Mouse (Mus musculus): Measurements from ENCODE around the gene Ccser1. TPM values are rescaled to one million over a fixed set of nuclear protein-coding genes. Genes with fewer than 3 reads are reported as not detected.

Ccser1 gene
- total RNA-seq, 2 experiments from 2014 or later = 47.0 to 49.7 TPM

DNA sequence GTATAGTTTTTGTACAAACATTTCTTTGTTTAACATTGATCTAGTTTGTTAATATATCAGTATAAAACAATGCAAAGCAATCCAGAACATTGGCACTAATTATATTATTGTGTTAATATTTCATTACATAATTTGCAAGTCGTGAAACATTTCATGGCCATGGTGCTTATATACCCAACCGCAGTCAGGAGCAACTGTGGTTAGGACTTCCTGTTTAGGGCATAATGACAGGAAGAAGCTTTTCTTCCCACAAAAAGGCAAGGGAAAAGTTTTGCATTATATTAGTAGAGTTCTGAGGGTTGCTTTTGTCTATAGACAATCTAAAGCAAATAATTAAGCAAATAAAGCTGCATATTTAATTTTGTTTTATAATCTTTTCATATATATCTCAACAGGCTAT, 247.4 kb downstream of the Ccser1 start:
- no peak for DNase-seq
- intact Hi-C loops (cut with DNase I) = no loop called here

DNA sequence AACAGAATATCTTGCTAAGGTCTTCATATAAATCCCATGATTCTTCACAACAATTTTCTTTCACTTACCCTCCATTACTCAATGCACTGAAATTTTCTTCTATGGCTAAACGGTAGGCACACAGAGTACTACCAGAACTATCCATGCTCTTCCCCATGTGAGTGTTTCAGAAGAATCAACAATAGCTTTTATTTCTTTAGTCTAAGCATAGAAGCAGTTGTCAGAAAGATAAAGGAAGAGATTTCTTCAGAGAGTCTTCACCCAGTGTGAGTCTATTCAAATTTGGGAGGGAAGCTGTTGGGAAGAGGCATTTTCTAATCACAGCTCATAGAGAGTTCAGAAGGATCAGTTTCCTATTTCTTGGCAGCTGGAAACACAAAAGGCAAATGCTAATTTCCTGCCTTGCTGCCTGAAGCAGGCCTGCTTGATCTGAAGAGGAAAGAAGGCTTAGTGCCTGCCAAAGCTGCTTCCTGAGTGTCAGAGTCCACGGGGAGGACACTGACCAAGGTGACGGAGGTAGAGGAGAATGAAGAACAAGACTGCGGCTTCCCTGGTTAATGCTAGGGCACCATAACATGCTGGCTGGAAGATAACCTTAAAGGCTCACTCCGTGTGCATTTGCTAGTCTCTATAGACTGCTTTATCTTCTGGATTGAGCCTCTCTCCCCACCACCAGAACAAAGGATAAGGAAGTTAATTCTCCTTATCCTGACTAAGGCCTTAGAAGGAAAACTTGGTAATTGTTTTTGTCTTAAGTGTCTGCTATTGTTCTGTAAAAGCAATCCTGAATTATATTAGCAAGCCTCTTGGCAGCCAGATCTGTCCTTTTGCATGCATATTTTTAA, 251.0 kb downstream of the Ccser1 start:
- intact Hi-C loops (cut with DNase I) = loop anchor here (5.0 kb wide), 1 partner anchor 706 kb away; no protein-coding TSS in a partner anchor
- no peak for DNase-seq

DNA sequence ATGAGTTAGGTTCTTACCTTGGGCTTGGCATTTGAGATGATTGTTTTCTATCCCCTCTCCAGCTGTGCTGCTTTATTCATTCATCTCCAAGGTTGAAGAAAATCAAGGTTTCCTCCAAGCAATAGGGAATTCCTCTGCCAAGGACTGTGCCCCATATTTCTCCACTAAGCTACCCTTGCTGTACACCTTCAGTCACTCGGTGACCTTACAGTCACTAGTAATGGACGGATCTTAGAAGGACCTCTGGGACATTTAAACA, 251.5 kb downstream of the Ccser1 start:
- intact Hi-C loops (cut with DNase I) = loop anchor here (5.0 kb wide), 1 partner anchor 706 kb away; no protein-coding TSS in a partner anchor

DNA sequence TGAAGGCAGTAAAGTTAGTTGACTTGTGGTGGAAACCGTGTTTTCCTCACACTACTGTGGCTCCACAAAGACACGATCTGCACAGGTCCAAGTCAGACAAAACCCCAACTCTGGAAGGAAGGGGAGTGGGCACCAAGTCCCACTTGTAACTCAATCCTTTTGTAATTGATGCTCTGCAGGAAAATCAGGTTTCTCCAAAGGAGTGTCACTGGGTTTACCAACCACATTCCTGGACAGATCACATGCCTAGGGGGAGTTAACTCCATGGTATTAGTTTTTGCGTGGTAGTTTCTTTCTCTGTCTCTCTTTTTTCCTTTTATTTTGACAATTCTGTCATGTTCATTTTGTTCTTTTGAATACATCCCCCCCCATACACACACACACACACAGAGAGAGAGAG, 252.0 kb downstream of the Ccser1 start:
- intact Hi-C loops (cut with DNase I) = loop anchor here (5.0 kb wide), 1 partner anchor 705 kb away; no protein-coding TSS in a partner anchor
- DNase-seq = no peak

More for the DNA sequence above, 251.5 kb downstream of the Ccser1 start:
- no peak for DNase-seq

DNA sequence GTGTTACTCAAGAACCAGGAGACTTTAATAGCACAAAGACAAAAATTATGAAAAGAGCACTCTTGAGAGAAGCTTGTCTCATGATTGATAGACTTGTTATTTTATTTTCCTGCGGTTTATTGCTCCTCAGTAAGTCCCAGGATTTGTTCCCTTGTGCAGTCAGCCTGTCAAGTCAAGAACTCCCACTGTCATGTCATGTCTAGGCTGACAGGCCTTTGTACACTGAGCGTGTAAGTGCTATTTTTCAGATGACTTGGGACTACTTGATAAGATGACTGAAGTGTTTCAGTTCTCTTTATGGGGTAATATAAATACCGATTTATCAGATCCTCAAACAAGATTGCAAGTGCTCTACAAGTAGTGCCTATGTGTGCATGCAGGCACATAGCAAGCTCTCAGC, 252.6 kb downstream of the Ccser1 start:
- intact Hi-C loops (cut with DNase I) = loop anchor here (5.0 kb wide), 1 partner anchor 705 kb away; no protein-coding TSS in a partner anchor
- DNase-seq = no peak

DNA sequence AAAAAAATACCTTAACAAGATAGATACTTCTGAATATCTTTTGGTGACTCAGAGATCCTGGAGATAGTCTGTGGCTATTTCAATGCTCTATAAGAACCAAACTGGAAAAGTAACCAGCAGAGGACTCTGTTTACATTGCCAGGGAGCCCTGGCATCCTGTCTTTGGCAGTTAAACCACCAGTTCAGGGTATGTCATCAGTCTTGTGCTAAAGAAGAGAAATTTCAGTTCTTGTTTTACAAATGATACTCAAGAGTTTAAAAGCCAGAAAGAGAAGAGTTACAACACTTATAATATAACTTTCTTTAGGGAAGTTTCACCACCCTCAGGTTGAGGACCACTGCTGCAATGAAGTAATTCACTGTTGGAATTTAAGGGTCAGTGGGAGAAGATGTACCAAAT, 258.0 kb downstream of the Ccser1 start:
- intact Hi-C loops (cut with DNase I) = no loop called here
- no peak for DNase-seq

DNA sequence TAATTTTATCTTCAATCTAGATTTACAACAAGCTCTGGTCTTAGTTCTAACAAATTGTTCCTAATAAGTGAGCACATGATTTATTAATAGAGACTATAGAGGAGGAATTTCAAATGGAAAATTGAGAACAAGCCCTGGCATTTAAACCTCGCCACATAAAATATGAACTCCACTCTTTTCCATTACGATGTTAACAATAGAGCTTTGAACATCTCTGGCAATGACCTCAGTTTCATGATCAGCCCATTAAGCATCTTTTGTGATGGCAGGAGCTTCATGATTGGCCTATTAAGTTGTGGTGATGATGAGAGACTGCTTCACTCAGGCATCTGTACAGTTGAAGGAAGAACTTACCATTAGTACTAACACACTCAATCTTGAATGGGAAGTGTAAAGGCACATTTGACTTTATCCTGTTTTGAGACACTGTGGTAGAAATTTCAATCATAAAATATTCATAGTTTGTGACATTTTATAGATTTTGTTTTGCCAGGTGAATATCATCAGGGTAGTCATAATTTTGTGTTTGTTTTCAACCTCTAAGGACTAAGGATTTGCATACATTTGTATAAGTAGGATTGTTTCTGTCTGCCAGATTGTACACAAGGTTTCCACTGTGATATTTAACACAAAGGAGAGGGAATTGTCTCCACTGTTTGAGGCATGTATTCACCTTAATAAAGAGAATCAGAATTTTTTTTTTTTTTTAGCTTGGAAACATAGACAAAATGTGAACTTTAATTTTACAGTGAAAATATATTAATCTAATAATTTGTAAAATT, 291.4 kb downstream of the Ccser1 start:
- DNase-seq = no peak
- intact Hi-C loops (cut with DNase I) = no loop called here

DNA sequence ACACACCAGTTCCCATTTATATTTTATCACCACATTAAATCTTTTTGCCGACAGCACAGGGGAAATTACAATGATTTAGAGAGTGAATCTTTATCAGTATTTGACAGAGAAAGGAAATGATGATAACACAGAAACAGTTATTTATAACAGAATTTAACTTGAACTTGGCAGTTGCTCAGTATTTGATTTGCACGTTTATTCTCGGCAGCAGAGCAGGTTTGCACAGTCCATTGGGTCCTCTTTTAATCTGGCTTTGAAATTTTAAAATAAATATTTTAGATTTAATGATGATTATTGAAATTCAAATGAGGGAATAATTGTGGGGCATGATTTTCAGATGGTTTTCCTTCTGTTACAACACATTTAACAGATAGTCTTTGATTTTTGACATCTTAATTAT, 305.2 kb downstream of the Ccser1 start:
- intact Hi-C loops (cut with DNase I) = no loop called here
- no peak for DNase-seq

DNA sequence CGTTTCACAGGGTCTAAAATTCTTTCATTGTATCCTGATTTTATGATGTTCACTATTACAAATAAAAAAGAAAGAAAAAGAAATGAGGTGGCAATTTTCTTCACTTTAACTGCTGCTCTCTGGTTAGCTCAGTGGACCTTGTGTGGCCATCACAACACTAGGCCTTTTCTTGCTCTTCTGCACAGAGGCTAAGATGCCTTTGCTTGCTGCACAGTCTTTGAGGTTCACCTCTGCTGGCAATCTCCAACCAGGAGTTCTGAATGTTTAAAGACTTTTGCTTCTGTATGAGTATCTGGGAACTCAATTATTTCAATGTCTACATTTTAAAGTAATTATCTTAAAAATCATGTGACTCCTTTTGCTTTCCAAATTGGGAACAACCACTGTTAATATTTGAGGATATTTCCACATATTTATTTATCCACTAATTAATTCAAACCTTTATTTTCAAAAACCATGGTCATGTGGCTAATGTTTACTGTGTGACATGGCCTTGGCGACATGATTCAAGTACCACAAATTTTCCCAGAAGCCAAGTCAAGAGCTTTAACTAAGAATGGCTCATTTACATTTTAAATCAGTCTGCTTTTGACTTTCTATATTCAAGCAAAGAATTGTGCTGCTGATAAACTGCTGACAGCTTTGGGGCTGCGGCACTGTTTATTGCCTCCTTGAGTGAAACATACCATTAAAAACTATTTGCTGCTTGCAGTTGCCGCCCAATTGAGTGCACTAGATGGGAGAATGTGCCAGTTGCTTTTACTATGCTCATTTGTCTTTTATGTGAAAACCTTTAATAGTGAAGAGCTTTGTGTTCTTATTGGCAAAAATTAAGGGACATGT, 312.1 kb downstream of the Ccser1 start:
- intact Hi-C loops (cut with DNase I) = no loop called here
- DNase-seq = no peak

DNA sequence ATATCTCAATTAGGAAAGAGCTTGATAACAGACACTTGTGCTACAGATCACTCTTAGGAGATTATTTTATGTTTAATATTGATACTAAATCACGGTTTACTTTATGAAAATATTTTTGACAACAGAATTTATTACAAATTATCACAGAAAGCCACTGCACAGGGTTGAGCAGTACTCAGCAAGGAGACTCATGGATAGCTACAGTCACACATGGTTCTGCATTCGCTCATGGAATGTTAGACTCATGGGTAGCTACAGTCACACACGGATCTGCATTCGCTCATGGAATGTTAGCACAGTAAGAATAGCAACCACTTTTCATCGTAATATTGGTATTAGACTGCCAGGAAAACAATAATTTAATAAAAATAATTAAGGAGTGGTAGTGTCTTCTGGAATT, 313.3 kb downstream of the Ccser1 start:
- intact Hi-C loops (cut with DNase I) = no loop called here
- DNase-seq = no peak

DNA sequence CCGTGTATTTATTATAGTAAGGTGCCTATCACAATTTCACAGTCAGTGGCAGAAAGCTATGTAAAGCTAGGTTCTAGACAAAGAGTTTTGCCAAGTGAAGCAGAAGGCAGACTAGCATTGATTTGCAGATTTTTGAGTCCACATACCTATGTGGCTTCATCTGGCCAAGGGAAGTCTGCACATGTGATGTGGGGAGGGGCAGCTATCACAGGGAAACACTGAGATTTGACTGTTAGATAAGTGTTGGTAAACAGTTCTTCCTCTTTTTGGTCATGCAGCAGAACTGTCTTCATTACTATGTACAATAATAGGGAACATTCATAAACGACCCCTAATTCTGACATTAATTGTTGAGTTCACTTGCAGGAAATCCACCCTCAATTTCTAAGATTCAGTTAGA, 335.2 kb downstream of the Ccser1 start:
- intact Hi-C loops (cut with DNase I) = no loop called here

DNA sequence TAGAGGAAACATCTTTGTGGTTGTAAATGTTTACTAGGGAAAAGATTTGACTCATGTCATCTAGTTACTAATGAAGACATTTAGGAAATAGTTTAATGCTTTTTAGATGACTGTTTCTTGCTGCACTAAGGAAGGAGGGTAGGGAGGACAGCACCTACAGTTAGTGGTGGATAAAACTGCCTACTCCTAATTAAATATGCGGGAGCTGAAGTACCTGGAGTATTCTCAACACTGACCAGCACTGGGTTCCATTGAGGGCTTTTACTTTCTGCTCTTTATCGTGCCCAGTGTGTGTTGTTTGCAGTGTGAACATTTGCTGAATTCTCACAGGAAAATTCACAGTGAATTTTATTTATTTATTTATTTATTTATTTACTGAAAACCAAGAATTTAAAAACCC, 341.5 kb downstream of the Ccser1 start:
- intact Hi-C loops (cut with DNase I) = no loop called here
- DNase-seq = no peak

More for the DNA sequence above, 335.2 kb downstream of the Ccser1 start:
- no peak for DNase-seq

DNA sequence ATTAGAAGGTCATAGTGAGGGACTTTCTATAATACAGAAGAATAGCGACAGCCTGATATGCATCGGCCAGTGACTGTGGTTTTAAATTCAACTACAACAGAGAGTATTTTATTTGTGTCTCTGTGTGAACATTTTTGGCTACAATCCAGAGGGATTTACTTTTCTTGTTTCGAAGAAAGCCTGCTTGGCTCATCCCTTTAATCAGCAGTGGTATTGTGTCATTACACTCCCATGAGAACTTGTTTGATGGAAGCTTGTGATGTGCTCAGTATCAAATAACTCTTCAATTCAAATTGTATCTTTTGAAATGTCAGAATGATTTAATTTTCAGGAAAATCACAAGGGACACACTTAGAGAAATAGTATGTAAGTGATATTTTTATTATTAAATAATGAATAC, 342.0 kb downstream of the Ccser1 start:
- DNase-seq = no peak
- intact Hi-C loops (cut with DNase I) = no loop called here

DNA sequence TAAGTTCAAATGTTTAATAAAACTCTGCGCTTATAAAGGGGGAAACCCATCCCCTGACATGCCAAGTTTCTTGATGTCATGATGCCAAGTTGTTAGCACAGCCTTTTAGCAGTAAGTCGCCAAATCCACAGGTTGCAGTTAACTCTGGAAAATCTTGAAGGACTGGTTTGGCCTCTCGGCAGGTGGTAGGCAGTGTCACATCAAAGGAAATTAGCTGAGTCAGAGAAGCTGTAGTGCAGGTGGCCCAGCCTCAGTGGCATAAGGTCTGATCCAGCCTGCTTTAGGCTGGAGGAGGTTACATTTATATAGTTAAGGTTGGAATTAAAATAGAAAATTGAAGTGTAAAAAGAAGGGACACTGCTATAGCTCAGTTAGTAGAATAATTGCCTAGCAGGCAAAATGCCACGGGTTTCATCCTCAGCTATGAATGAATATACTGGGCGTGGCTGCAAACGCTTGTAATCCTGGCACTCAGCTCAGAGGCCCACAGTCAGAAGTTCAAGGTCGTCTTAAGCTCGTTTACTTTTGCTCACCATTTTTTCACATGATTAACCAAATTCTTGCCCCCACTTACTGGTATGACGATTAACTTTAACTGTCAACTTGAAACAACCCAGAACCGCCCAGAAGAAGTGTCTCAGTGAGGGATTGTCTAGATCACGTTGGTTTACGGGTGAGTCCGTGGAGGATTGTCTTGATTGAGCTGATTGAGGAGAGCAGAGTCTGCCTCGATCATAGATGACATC, 343.8 kb downstream of the Ccser1 start:
- intact Hi-C loops (cut with DNase I) = no loop called here
- DNase-seq = no peak

DNA sequence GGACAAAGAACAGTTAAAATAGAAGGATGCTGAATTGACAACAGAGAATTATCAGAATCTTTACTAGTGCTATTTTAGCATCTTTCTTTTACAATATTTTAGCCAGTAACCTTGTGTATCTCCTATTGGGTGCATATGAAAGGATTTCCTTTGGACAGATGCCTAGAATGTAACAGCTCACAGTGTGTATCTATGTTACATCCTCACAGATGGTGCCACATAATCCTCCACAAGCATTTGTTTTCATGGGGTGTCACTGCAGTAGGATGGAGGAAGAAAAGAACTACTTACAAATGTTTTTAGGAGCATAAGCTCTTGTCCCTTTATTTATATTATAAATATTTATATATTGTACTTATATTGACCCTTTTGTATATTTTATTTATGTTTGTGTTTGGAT, 360.6 kb downstream of the Ccser1 start:
- intact Hi-C loops (cut with DNase I) = no loop called here

DNA sequence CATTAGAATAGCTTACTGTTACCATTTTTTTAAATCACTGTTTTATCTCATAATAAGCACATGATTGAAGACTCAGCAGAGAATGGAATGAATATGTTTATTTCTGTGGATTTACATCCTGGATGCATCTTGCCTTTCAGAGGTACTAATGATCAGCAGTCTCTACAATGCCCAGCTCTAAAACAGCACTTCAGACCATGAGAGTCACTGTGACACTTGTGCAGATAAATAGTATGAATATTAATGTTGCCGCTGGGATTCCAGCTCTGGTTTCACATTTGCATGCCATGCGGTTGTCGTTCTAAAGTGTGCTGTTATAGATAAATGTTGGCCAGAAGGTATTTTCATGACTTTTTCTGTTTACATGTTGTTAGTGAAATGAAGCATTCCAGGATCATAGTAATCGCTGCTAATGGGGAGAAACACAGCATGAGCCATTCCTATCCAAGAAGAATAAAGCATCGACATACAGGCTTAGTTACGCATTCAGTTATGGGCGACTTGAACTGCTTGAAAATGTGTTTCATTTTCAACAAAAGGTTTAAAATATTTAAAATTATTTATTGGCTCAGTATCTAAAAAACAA, 363.4 kb downstream of the Ccser1 start:
- no peak for DNase-seq
- intact Hi-C loops (cut with DNase I) = no loop called here

More for the DNA sequence above, 360.6 kb downstream of the Ccser1 start:
- no peak for DNase-seq

DNA sequence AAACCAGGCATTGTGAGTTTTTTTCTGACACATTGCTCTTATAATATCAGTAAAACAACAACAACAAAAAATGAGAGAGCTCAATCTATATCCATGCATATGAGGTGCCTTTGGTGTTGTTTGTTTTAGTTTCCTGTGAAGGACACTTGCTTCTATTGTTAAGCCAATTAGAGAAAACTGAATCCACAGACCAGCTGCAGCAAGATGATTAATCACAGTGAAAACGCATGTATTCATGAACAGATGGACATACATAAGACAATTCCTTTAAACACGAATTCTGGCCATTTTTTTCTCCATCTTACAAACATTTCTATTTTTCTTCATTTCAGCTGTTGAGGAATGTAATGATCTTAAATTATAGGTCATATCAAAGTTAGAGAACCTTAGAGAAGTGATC, 387.4 kb downstream of the Ccser1 start:
- DNase-seq = no peak
- intact Hi-C loops (cut with DNase I) = no loop called here

DNA sequence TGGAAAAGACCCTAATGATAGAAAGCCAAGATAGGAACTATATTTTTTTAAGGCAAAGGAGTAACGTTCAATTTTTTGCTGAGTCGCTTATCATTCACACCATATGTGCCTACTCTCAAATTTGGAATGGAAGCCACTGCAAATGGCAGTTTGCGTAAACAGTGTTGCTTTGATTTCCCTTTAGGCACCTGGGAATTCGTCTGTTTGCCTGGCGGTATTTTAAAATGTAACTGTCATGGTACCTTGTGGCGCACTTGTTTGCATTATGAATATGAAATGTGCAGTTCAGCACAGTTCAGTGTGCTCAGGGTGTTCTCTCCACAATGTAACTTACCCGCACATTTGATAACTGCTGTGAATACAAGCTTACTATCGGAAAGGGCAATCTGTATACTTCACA, 387.8 kb downstream of the Ccser1 start:
- intact Hi-C loops (cut with DNase I) = no loop called here
- no peak for DNase-seq

DNA sequence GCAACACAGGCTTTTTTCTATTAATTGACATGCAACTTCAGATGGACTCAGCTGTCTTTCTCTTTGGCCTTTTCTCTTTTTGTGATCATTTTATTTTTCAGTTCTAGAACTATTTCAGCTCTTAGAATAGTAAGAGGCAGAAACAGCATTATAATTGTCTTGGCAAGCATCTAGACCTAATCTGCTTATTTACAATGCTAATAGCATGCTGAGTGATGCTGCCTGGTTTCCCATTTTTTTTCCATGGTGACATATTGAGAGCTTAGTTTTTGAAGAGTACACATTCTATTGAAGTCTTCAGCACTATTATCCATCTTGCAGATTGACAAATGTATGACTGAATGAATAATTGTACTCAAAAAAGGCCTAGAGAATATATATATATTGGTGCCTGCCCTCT, 401.6 kb downstream of the Ccser1 start:
- DNase-seq = no peak
- intact Hi-C loops (cut with DNase I) = no loop called here

DNA sequence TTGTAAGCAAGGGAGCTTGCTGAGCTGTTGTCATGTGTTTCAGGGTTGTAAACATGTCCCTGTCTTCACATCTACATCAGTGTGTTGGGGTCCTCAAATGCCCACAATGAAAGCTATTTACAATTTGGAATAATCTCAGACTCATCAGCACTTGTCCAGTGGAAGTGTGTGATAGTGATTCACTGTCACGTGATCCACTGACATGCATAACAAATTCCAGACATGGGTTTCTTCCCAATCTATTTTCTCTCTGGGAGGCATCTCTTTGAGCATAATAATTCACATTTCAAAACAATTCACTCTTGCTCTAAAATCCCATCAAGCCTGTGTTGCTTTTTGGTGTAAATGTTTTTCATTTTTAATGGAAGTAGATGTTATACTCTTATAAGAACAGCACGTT, 408.9 kb downstream of the Ccser1 start:
- DNase-seq = no peak
- intact Hi-C loops (cut with DNase I) = no loop called here
